Mouse (Mus musculus) urinary bladder, postnatal 4 days (tissue): ENCODE results near the gene Btg1-ps2.
"Not testable (repeated sequence)": the region's sequence is repeated elsewhere in the genome, so short reads cannot be mapped to it uniquely, and the experiment has no call there.

ENCODE experiments used
- DNase-seq, 2 experiments: peaks; one replicate each; pipeline ENCODE4 v3.0.0; 2021 to 2022; ENCODE audit warnings: low spot score in 2 of 2

Btg1-ps2 gene

DNA sequence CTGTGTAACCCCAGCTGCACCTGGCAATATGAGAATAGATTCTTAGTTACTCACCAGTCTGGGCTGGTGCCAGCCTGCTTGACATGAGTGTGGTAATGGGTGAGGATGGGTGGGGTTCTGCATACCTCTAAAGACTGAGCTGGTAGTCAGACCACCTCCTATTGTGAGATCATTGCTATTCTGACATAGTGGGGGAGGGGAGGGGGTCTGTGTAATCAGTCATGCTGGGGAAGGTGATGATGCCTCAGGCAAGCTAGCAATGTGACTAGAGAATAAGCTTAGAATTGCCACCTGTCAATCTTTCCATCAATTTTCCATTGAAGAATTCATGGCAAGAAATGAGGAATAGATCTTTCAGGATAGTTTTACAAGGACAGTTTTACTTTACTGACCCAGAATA, at the start of gene Btg1-ps2:
TSS of gene Btg1-ps2 (minus strand) at position 101 of the 400 bp plus-strand sequence.
- not testable (repeated sequence) for DNase-seq

DNA sequence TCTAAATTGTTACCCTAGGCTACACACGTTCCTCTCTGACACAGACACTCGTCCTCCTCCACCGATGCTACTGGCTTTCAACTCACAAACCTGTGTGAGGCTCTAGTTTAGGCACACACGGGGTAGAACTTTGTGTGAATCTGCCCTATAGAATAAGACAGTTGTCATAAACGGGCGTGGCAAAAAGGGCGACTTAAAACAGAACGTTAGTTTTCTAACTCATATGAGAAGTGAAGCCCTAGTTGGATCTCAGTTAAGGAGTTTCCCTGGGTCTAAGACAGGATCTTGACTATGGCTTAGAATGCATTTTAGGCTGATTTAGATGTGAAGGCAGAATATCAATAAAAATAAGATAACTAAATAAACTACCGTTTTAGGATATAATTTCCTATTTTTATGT, 42.1 kb upstream of the Btg1-ps2 start, which contains the start of gene Rhox11:
TSS of gene Rhox11 (minus strand) at position 101 of the 400 bp plus-strand sequence.
- no peak for DNase-seq

DNA sequence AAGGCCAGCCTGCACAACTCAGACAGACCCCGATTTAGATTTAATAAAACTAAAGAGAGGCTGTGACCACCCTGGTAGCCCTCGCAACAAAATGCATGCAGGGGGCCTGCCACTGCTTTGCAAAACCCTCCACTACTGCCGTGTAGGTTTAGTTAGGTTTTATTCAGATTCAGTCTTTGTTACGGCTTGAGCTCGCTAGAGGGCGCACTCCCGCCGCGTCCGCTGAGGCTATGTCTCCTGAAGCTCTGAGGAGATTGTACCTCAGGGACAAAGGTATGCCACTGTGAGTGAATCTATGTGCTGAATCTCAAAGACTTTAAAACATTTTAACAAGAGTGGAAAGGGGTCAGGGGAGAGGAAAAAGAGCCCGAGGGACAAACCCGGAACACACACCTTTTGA, 41.3 kb upstream of the Btg1-ps2 start:
- DNase-seq: peak in 1 of 2 experiments; percentile 64

DNA sequence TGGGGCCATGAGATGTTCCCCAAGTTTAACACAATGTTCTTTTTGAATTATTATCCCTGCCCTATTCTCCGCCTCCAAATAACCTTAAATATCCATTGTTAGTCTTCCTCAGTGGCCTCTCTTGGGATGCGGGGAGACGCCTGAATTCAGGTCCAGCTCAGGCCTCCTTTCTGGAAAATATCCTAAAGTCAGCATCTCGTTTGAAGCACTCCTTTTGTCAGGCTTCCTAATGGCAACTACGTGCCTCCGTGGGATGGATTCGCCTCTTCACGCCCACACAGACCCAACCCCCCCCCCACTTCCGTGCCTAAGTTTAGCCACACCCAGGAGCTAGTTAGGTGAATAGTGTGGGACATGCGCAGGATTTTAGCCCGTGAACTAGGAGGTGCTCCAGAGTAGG, 23.3 kb upstream of the Btg1-ps2 start, which contains the start of gene Rhox10:
TSS of gene Rhox10 (plus strand) at position 301 of the 400 bp plus-strand sequence.
- DNase-seq: no peak

DNA sequence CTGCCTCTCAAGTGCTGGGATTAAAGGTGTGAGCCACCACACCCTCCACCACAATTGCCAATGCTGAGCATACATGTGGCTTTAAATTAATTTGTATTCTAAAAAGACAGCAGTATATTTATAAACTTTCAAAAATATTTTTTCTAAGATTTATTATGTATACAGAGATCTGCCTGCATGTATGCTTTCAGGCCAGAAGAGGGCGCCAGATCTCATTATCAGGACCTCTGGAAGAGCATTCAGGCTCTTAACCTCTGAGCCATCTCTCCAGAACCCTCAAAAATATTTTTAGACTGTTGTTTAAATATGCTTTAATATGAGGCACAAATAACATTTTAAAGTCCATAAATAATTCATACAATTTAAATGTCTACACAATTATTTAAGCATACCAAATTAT, 18.6 kb upstream of the Btg1-ps2 start:
- no peak for DNase-seq

DNA sequence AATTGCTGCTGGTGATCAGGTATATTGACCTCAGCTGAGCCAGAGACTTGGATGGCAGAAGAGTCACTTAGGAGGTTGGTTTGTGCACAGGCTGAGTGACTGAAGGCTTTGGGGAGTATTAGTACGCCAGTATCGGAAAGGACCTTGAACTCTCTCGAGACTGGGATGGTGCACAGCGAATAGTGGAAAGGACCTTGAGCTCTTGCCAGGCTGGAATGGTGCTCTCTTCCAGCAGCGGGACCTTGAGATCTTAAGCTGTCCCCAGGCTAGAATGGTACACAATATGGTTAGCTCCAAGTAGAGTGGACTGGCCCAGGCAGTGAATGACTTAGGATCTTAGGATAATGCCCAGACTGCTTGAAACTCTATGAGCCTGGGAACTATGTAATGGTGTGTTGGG, 3.2 kb downstream of the Btg1-ps2 start:
- DNase-seq: peak in 1 of 2 experiments; percentile 29

DNA sequence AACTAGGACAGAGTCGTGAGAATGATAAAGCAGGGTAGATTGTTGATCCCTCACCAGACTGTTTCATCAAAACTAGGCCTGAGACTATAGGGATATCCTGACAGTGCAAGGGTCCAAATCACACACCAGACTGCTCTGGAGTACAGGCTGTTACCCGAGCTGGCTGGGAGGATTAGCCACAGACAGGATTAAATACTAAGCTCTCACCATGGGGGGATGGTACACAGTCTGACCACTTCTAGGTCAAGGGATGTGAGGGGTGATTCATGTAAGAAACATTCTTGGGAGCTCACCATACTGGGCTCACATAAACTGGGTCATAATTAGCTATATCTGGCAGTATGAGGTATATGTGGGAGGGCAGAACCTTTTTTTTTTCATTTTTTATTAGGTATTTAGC, 9.1 kb downstream of the Btg1-ps2 start:
- DNase-seq: no peak

DNA sequence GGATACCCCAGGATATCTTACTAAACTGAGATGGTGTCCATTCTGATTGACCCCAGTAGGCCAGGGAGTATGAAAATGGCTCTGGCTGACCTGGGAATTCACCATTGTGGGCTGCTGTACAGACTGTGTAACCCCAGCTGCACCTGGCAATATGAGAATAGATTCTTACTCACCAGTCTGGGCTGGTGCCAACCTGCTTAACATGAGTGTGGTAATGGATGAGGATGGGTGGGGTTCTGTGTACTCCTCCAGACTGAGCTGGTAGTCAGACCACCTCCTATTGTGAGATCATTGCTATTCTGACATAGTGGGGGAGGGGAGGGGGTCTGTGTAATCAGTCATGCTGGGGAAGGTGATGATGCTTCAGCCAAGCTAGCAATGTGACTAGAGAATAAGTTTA, 24.3 kb downstream of the Btg1-ps2 start, which contains the start of gene Btg1-ps1:
TSS of gene Btg1-ps1 (minus strand) at position 219 of the 400 bp plus-strand sequence.
- DNase-seq: not testable (repeated sequence)

DNA sequence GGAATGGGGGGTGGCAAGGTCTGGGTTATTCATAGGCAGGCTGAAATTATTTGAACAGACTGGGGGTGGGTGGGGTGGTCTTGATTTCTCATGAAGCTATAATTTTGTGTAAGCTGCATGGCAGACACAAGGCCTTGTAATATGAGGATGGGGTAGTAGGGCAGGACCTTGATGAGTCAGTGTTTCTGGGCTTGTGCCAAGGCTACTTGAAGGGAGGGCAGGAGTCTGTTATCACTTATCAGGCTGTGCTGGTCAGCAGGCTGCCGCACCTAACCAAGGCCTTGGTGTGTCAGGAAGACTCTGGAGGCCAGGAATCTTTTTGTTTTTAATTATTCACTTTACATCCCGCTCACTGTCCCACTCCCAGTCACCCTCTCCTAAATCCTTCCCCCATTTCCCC, 34.2 kb downstream of the Btg1-ps2 start:
- DNase-seq: peak in 1 of 2 experiments; percentile 44
